Mouse (Mus musculus) embryonic facial prominence, embryonic 10.5 days (tissue): ENCODE measurements around the gene Wdr45. TPM values are rescaled to one million over a fixed set of nuclear protein-coding genes. Genes with fewer than 3 reads are reported as not detected.
A peak's percentile ranks its signal among the peaks of the same experiment; 100 is the strongest.

Source experiments
- DNase-seq: peaks from one replicate; pipeline ENCODE4 v3.0.0-alpha.2; 2017; ENCODE audit warnings: low spot score
- H3K27ac ChIP-seq: fragments of 300-500 bp; sonication (generic); replicated peaks from 2 replicates; pipeline ENCODE4 v1.5.1; 2016; ENCODE audit warnings: mild to moderate bottlenecking
- H3K27me3 ChIP-seq: fragments of 300-500 bp; sonication (generic); replicated peaks from 2 replicates; pipeline ENCODE4 v1.6.1; 2016; ENCODE audit warnings: low read depth, mild to moderate bottlenecking; ENCODE audit not compliant: poor library complexity, severe bottlenecking
- H3K36me3 ChIP-seq: fragments of 300-500 bp; sonication (generic); replicated peaks from 2 replicates; pipeline ENCODE4 v1.6.1; 2016; ENCODE audit warnings: mild to moderate bottlenecking, moderate library complexity
- H3K4me1 ChIP-seq: fragments of 300-500 bp; sonication (generic); 2 replicates; pipeline ENCODE4 v1.6.1; 2016
- H3K4me3 ChIP-seq: fragments of 300-500 bp; sonication (generic); 2 replicates; pipeline ENCODE4 v1.5.1; 2016; ENCODE audit warnings: mild to moderate bottlenecking, moderate library complexity
- H3K9me3 ChIP-seq: fragments of 300-500 bp; sonication (generic); 2 replicates; pipeline ENCODE4 v1.6.1; 2016; ENCODE audit warnings: mild to moderate bottlenecking
- WGBS: fragments of 180-500 bp; shearing (Covaris S2); methylation state at CpG from one replicate; pipeline ENCODE4 v1.1.7; 2016; 5-methylcytosine and 5-hydroxymethylcytosine counted together
- polyA plus RNA-seq: library from polyadenylated mRNA; unstranded; fragments of >200 nt; fragmentation: Nextera tagmentation; extraction: Ambion mirVana; gene quantifications from 2 replicates; pipeline ENCODE4 v1.2.1, GENCODE M21; 2016

Gene Wdr45
- polyA plus RNA-seq, 1 experiment from 2014 or later: 22.5 TPM

DNA sequence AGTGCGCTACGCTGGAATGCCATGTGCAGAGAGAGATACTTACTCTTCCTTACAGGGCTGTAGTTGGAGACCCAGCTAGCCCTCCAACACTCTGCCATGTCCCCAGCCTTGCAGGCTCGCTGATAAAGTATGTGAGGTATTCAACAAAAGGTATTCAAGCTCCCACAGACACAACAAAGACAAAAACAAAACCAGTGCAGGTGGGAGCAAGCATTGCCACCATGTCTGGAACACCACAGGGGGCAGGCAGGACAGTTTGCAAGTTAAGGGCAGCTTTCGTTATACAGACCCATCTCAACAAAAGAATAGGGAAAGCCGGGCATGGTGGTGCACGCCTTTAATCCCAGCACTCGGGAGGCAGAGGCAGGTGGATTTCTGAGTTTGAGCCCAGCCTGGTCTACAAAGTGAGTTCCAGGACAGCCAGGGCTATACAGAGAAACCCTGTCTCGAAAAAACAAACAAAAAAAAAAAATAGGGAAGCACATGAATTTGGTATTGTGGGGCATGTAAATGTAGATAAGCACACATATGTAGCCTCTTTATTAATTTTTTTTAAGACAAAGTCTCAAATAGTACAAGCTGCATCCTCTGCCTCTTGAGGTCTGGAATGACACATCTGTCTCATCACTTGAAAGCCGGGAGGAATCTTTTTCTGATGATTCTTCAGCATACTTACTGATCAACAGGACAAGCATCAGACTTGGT is 61.5 kb downstream of the Wdr45 start:
- Histone ChIP-seq H3K4me3 (no peak overlapping the region), H3K27ac (no peak overlapping the region), H3K9me3 (no peaks in the 10 kb centered on the region), H3K36me3 (peaks cover 41% of the 10 kb centered on the region), H3K27me3 (no peaks in the 10 kb centered on the region), H3K4me1 (no peaks in the 10 kb centered on the region)
- DNase-seq: no peak
- 75% methylated on average over 9 of the region's 9 CpGs for WGBS

DNA sequence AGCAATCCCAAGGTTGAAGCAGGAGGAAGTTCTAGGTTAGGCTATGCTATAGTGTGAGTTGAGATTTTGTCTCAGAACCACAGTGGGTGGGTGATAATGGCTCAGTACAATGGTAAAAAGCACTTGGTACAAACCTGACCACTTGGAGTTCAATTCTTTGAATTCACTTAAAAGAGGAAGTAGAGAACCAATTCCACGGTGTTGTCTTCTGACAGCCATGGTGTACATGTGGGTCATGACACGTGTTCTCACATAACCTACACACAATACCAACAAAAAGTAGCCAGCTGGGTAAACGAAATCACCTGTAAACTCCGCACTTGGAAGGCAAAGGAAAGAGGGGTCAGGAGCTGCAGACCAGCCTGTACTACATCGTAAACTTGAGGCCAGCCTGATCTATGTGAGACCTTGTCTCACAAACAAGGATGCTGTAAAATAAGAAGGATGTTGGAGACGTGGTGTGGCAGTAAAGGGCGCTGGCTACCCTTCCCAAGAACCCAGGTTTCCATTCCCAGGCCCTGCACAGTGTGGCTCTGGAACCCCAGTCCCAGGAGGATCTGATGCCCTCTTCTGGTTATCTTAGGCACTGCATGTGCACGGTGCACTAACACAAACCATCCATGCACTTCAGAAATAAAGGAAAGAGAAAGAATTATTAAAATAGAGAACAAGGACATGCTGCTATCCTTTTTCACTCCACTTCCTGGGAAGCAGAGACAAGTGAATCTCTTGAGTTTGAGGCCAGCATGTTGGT is 62.4 kb downstream of the Wdr45 start:
- Histone ChIP-seq H3K27ac (no peak overlapping the region), H3K4me3 (no peak overlapping the region), H3K4me1 (no peaks in the 10 kb centered on the region), H3K9me3 (no peaks in the 10 kb centered on the region), H3K27me3 (no peaks in the 10 kb centered on the region), H3K36me3 (peaks cover 32% of the 10 kb centered on the region)
- DNase-seq: peak; percentile 59
- 53% methylated on average over 8 of the region's 8 CpGs for WGBS

Other genes starting within 250 kb of the Wdr45 start
- 0.05 and 0.15 TPM in 2 replicates for gene Foxp3, start 140.7 kb upstream of the Wdr45 start, polyA plus RNA-seq
- 1.4 and 2.2 TPM in 2 replicates for gene Ppp1r3f, start 140.1 kb upstream of the Wdr45 start, polyA plus RNA-seq
- 36.0 and 36.6 TPM in 2 replicates for gene Ccdc22, start 108.8 kb upstream of the Wdr45 start, polyA plus RNA-seq
- gene Cacna1f, start 107.2 kb upstream of the Wdr45 start, polyA plus RNA-seq: 0.05 and 0.06 TPM in 2 replicates
- gene Syp, start 75.9 kb upstream of the Wdr45 start, polyA plus RNA-seq: 9.3 and 9.7 TPM in 2 replicates
- 4.1 and 4.2 TPM in 2 replicates for gene Prickle3, start 57.1 kb upstream of the Wdr45 start, polyA plus RNA-seq
- gene Plp2, start 42.9 kb upstream of the Wdr45 start, polyA plus RNA-seq: 49.7 TPM in 2 replicates
- gene Magix, start 33.1 kb upstream of the Wdr45 start, polyA plus RNA-seq: 0.09 TPM in 1 of 2 replicates, not detected in the other
- 40.2 and 40.3 TPM in 2 replicates for gene Gpkow, start 17.2 kb upstream of the Wdr45 start, polyA plus RNA-seq
- 0.36 and 0.61 TPM in 2 replicates for gene Gm45208, start 7.9 kb downstream of the Wdr45 start, polyA plus RNA-seq
- gene Praf2, start 14.1 kb downstream of the Wdr45 start, polyA plus RNA-seq: 73.0 and 73.6 TPM in 2 replicates
- 20.3 and 22.1 TPM in 2 replicates for gene Ccdc120, start 36.6 kb downstream of the Wdr45 start, polyA plus RNA-seq
- 26.8 and 28.3 TPM in 2 replicates for gene Tfe3, start 48.2 kb downstream of the Wdr45 start, polyA plus RNA-seq
- gene Gripap1, start 75.4 kb downstream of the Wdr45 start, polyA plus RNA-seq: 42.5 and 45.3 TPM in 2 replicates
- gene Kcnd1, start 108.0 kb downstream of the Wdr45 start, polyA plus RNA-seq: 1.4 and 2.2 TPM in 2 replicates
- 42.2 and 43.4 TPM in 2 replicates for gene Otud5, start 127.0 kb downstream of the Wdr45 start, polyA plus RNA-seq
- 7.3 and 7.6 TPM in 2 replicates for gene Pim2, start 163.9 kb downstream of the Wdr45 start, polyA plus RNA-seq
- 23.4 and 25.7 TPM in 2 replicates for gene Slc35a2, start 169.7 kb downstream of the Wdr45 start, polyA plus RNA-seq
- gene Pqbp1, start 184.9 kb downstream of the Wdr45 start, polyA plus RNA-seq: 122 and 132 TPM in 2 replicates
- 174 and 178 TPM in 2 replicates for gene Timm17b, start 185.0 kb downstream of the Wdr45 start, polyA plus RNA-seq
- gene Gm10491, start 193.5 kb downstream of the Wdr45 start, polyA plus RNA-seq: not detected in 2 replicates
- 0.51 TPM in 1 of 2 replicates, not detected in the other for gene Gm10490, start 195.2 kb downstream of the Wdr45 start, polyA plus RNA-seq
- 3.0 and 4.5 TPM in 2 replicates for gene Pcsk1n, start 205.5 kb downstream of the Wdr45 start, polyA plus RNA-seq
- 0.28 TPM in 1 of 2 replicates, not detected in the other for gene Eras, start 214.3 kb downstream of the Wdr45 start, polyA plus RNA-seq
- gene Hdac6, start 233.6 kb downstream of the Wdr45 start, polyA plus RNA-seq: 55.7 and 58.4 TPM in 2 replicates